Mouse (Mus musculus) megakaryocyte, embryonic 14.5 days (primary cell): ENCODE measurements at regions not wholly inside any gene's neighbourhood (a gene's known extent, or its start where the extent isn't known, plus 50 kb on each side); places are given as distances from the start of the nearest gene placed in this dataset.

ENCODE experiments used
- FLI1 ChIP-seq: IDR thresholded peaks from 2 replicates; pipeline ENCODE4 v1.6.1; 2012; ENCODE audit warnings: low read length, inconsistent platforms, mixed read lengths
- GATA1 ChIP-seq: IDR thresholded peaks from 3 replicates; pipeline ENCODE4 v1.6.1; 2012; ENCODE audit warnings: mixed read lengths, low read length, inconsistent platforms, borderline replicate concordance

- TF ChIP-seq GATA1 (no peak), FLI1 (no peak)
These were observed 323.6 kb upstream of the Zmiz1 start for GRCm38 (mm10) chr14:25135371-25135770.
